Mouse (Mus musculus) lung, embryonic 16.5 days (tissue): Measurements from ENCODE around the gene Ofcc1. TPM values are rescaled to one million over a fixed set of nuclear protein-coding genes. Genes with fewer than 3 reads are reported as not detected.

Experiments used
- ATAC-seq: fragments of 200-750 bp; cut with Nextera tagmentation; 2 replicates; pipeline ENCODE4 v1.8.0; 2017; ENCODE audit warnings: low read depth, mild to moderate bottlenecking, moderate library complexity
- H3K27ac ChIP-seq: fragments of 300-500 bp; sonication (generic); 2 replicates; pipeline ENCODE4 v1.5.1; 2014; ENCODE audit warnings: mild to moderate bottlenecking, control low read depth, low read length
- H3K27me3 ChIP-seq: fragments of 300-500 bp; sonication (generic); 2 replicates; pipeline ENCODE4 v1.6.1; 2014; ENCODE audit warnings: low read depth, low read length, mixed read lengths; ENCODE audit not compliant: control insufficient read depth, insufficient read depth
- H3K36me3 ChIP-seq: fragments of 300-500 bp; sonication (generic); 2 replicates; pipeline ENCODE4 v1.6.1; 2014; ENCODE audit warnings: low read length; ENCODE audit not compliant: control insufficient read depth, insufficient read depth
- H3K4me1 ChIP-seq: fragments of 300-500 bp; sonication (generic); replicated peaks from 2 replicates; pipeline ENCODE4 v1.6.1; 2014; ENCODE audit warnings: low read length, mixed read lengths; ENCODE audit not compliant: control insufficient read depth, insufficient read depth
- H3K4me2 ChIP-seq: fragments of 300-500 bp; sonication (generic); 2 replicates; pipeline ENCODE4 v1.6.1; 2014; ENCODE audit warnings: low read depth, low read length, control low read depth
- H3K4me3 ChIP-seq: fragments of 300-500 bp; sonication (generic); 2 replicates; pipeline ENCODE4 v1.5.1; 2014; ENCODE audit warnings: mild to moderate bottlenecking, low read length, control low read depth
- H3K9ac ChIP-seq: fragments of 300-500 bp; sonication (generic); 2 replicates; pipeline ENCODE4 v1.6.1; 2014; ENCODE audit warnings: low read length, control low read depth
- H3K9me3 ChIP-seq: fragments of 300-500 bp; sonication (generic); 2 replicates; pipeline ENCODE4 v1.6.1; 2016; ENCODE audit warnings: low read length; ENCODE audit not compliant: control insufficient read depth
- WGBS: fragments of 180-500 bp; shearing (Covaris S2); extraction: QIAGEN DNeasy Blood & Tissue Kit; methylation state at CpG from one replicate; pipeline ENCODE4 v1.1.7; 2014; 5-methylcytosine and 5-hydroxymethylcytosine counted together
- polyA plus RNA-seq: library from polyadenylated mRNA; unstranded; fragments of >200 nt; fragmentation: Nextera tagmentation; extraction: Ambion mirVana; gene quantifications from 2 replicates; pipeline ENCODE4 v1.2.1, GENCODE M21; 2015

Ofcc1 gene
- polyA plus RNA-seq, 1 experiment from 2014 or later: not detected

- Histone ChIP-seq H3K9me3 (no peaks in the 10 kb centered on the region), H3K27ac (no peak overlapping the region), H3K4me2 (no peak overlapping the region), H3K9ac (no peak overlapping the region), H3K4me1 (no peaks in the 10 kb centered on the region), H3K36me3 (no peaks in the 10 kb centered on the region), H3K27me3 (no peaks in the 10 kb centered on the region), H3K4me3 (no peak overlapping the region)
- WGBS: 68% methylated on average over 6 of the region's 6 CpGs
- ATAC-seq: no peak
Measured at GRCm38 (mm10) chr13:40320814-40321525, 40.3 kb downstream of the Ofcc1 start.

GRCm38 (mm10) chr13:40317731-40318130 is 43.5 kb downstream of the Ofcc1 start:
- Histone ChIP-seq H3K4me3 (no peak overlapping the region), H3K9me3 (no peaks in the 10 kb centered on the region), H3K27me3 (no peaks in the 10 kb centered on the region), H3K27ac (no peak overlapping the region), H3K4me1 (no peaks in the 10 kb centered on the region), H3K9ac (no peak overlapping the region), H3K36me3 (no peaks in the 10 kb centered on the region), H3K4me2 (no peak overlapping the region)
- 79% methylated on average over 2 of the region's 2 CpGs for WGBS
- ATAC-seq: no peak

GRCm38 (mm10) chr13:40315158-40315792 is 46.0 kb downstream of the Ofcc1 start:
- ATAC-seq: no peak
- H3K4me3 ChIP-seq: no peak overlapping the region
- 70% methylated on average over 4 of the region's 4 CpGs for WGBS
- H3K27ac ChIP-seq: no peak overlapping the region
- no peaks in the 10 kb centered on the region for H3K4me1 ChIP-seq
- H3K4me2 ChIP-seq: no peak overlapping the region
- no peak overlapping the region for H3K9ac ChIP-seq
- no peaks in the 10 kb centered on the region for H3K36me3 ChIP-seq
- no peaks in the 10 kb centered on the region for H3K27me3 ChIP-seq
- no peaks in the 10 kb centered on the region for H3K9me3 ChIP-seq

GRCm38 (mm10) chr13:40292891-40293290 is 68.4 kb downstream of the Ofcc1 start:
- H3K9ac ChIP-seq: no peak overlapping the region
- no peaks in the 10 kb centered on the region for H3K36me3 ChIP-seq
- H3K27me3 ChIP-seq: no peaks in the 10 kb centered on the region
- H3K9me3 ChIP-seq: no peaks in the 10 kb centered on the region
- ATAC-seq: no peak
- H3K4me1 ChIP-seq: no peaks in the 10 kb centered on the region
- 82% methylated on average over 2 of the region's 2 CpGs for WGBS
- no peak overlapping the region for H3K27ac ChIP-seq
- H3K4me3 ChIP-seq: no peak overlapping the region
- H3K4me2 ChIP-seq: no peak overlapping the region

GRCm38 (mm10) chr13:40290846-40291245 is 70.4 kb downstream of the Ofcc1 start:
- Histone ChIP-seq H3K4me3 (no peak overlapping the region), H3K4me1 (no peaks in the 10 kb centered on the region), H3K9me3 (no peaks in the 10 kb centered on the region), H3K9ac (no peak overlapping the region), H3K27ac (no peak overlapping the region), H3K36me3 (no peaks in the 10 kb centered on the region), H3K4me2 (no peak overlapping the region), H3K27me3 (no peaks in the 10 kb centered on the region)
- no peak for ATAC-seq
- 81% methylated on average over 10 of the region's 10 CpGs for WGBS

GRCm38 (mm10) chr13:40288650-40289049 is 72.6 kb downstream of the Ofcc1 start:
- 68% methylated on average over 4 of the region's 4 CpGs for WGBS
- no peak for ATAC-seq
- Histone ChIP-seq H3K27ac (no peak overlapping the region), H3K4me2 (no peak overlapping the region), H3K36me3 (no peaks in the 10 kb centered on the region), H3K4me1 (no peaks in the 10 kb centered on the region), H3K4me3 (no peak overlapping the region), H3K9ac (no peak overlapping the region), H3K9me3 (no peaks in the 10 kb centered on the region), H3K27me3 (no peaks in the 10 kb centered on the region)

GRCm38 (mm10) chr13:40287266-40288002 is 73.8 kb downstream of the Ofcc1 start:
- Histone ChIP-seq H3K27ac (no peak overlapping the region), H3K4me3 (no peak overlapping the region), H3K9me3 (no peaks in the 10 kb centered on the region), H3K9ac (no peak overlapping the region), H3K4me2 (no peak overlapping the region), H3K27me3 (no peaks in the 10 kb centered on the region), H3K4me1 (no peaks in the 10 kb centered on the region), H3K36me3 (no peaks in the 10 kb centered on the region)
- 48% methylated on average over 21 of the region's 21 CpGs for WGBS
- ATAC-seq: no peak

- Histone ChIP-seq H3K4me3 (no peak overlapping the region), H3K27me3 (no peaks in the 10 kb centered on the region), H3K27ac (no peak overlapping the region), H3K9me3 (no peaks in the 10 kb centered on the region), H3K36me3 (no peaks in the 10 kb centered on the region), H3K4me2 (peak overlapping the region; percentile 32; the same call in 1 of the 2 replicates), H3K9ac (no peak overlapping the region; the same call in 1 of the 2 replicates), H3K4me1 (no peaks in the 10 kb centered on the region)
- ATAC-seq: peak; percentile 36; the same call in 1 of the 2 replicates
- 43% methylated on average over 15 of the region's 15 CpGs for WGBS
Measured at GRCm38 (mm10) chr13:40285234-40285791, 75.9 kb downstream of the Ofcc1 start.

GRCm38 (mm10) chr13:40280616-40281015 is 80.6 kb downstream of the Ofcc1 start:
- no peak for ATAC-seq
- Histone ChIP-seq H3K4me2 (no peak overlapping the region), H3K4me1 (no peaks in the 10 kb centered on the region), H3K27me3 (no peaks in the 10 kb centered on the region), H3K36me3 (no peaks in the 10 kb centered on the region), H3K4me3 (no peak overlapping the region), H3K9ac (no peak overlapping the region), H3K27ac (no peak overlapping the region), H3K9me3 (no peaks in the 10 kb centered on the region)
- 73% methylated on average over 5 of the region's 5 CpGs for WGBS
